Mouse (Mus musculus): Measurements from ENCODE around the gene Accsl.

GRCm38 (mm10) chr2:93888366-93888765 is 19.4 kb upstream of the Accsl start:
- TF ChIP-seq CTCF (IDR thresholded peaks at IDR 0.05; ENCODE audit: extremely low read depth, insufficient read depth, insufficient read length, insufficient replicate concordance) (no peak), POLR2A (IDR thresholded peaks at IDR 0.05; ENCODE audit: low read depth, low read length) (no peak)
